Mouse (Mus musculus) B cell, adult 2 months (primary cell): ENCODE data around the gene Il12b.

ENCODE experiments used
- DNase-seq, 2 experiments: peaks; one replicate each; pipeline ENCODE4 v3.0.0; 2022

Gene Il12b

GRCm38 (mm10) chr11:44399763-44400162 is at the start of gene Il12b:
Gene Il12b (plus strand): TSS chr11:44400063.
- no peak for DNase-seq

- no peak for DNase-seq
These were observed 44.9 kb upstream of the Il12b start for GRCm38 (mm10) chr11:44354860-44355470.

GRCm38 (mm10) chr11:44356171-44356570 is 43.7 kb upstream of the Il12b start:
- no peak for DNase-seq

- DNase-seq = no peak
These were observed 35.3 kb upstream of the Il12b start for GRCm38 (mm10) chr11:44364536-44364935.

- DNase-seq = no peak
These were observed 32.2 kb upstream of the Il12b start for GRCm38 (mm10) chr11:44367711-44368110.

GRCm38 (mm10) chr11:44372856-44373255 is 27.0 kb upstream of the Il12b start:
- no peak for DNase-seq

GRCm38 (mm10) chr11:44377879-44378278 is 22.0 kb upstream of the Il12b start:
- DNase-seq = no peak

- no peak for DNase-seq
These were observed 19.3 kb upstream of the Il12b start for GRCm38 (mm10) chr11:44380432-44381051.

- no peak for DNase-seq
These were observed 17.7 kb upstream of the Il12b start for GRCm38 (mm10) chr11:44382200-44382599.

- no peak for DNase-seq
These were observed 12.8 kb upstream of the Il12b start for GRCm38 (mm10) chr11:44387031-44387430.

GRCm38 (mm10) chr11:44389993-44390701 is 9.7 kb upstream of the Il12b start:
- no peak for DNase-seq

- no peak for DNase-seq
These were observed 6.6 kb upstream of the Il12b start for GRCm38 (mm10) chr11:44393101-44393810.

- peak; percentile 45 to 47 for DNase-seq
These were observed 4.5 kb upstream of the Il12b start for GRCm38 (mm10) chr11:44395401-44395800.

- no peak for DNase-seq
These were observed 2.3 kb upstream of the Il12b start for GRCm38 (mm10) chr11:44397551-44397950.

GRCm38 (mm10) chr11:44398356-44398755 is 1.5 kb upstream of the Il12b start:
- no peak for DNase-seq

- peak; percentile 78 for DNase-seq
These were observed 1.1 kb upstream of the Il12b start for GRCm38 (mm10) chr11:44398782-44399225.

GRCm38 (mm10) chr11:44401635-44402548 is 2.0 kb downstream of the Il12b start:
- DNase-seq = no peak

- no peak for DNase-seq
These were observed 5.2 kb downstream of the Il12b start for GRCm38 (mm10) chr11:44405113-44405512.

GRCm38 (mm10) chr11:44405961-44406360 is 6.1 kb downstream of the Il12b start:
- DNase-seq = no peak

- no peak for DNase-seq
These were observed 6.6 kb downstream of the Il12b start for GRCm38 (mm10) chr11:44406457-44406856.

GRCm38 (mm10) chr11:44408626-44409025 is 8.8 kb downstream of the Il12b start:
- DNase-seq = no peak

- no peak for DNase-seq
These were observed 10.6 kb downstream of the Il12b start for GRCm38 (mm10) chr11:44410413-44410812.
